Mouse (Mus musculus) testis, adult 10 weeks (tissue): ENCODE data around the gene Fgl2. TPM values are rescaled to one million over a fixed set of nuclear protein-coding genes. Genes with fewer than 3 reads are reported as not detected.

ENCODE experiments used
- polyA plus RNA-seq: library from polyadenylated mRNA; stranded (reverse); fragments of 350-450 nt; fragmentation: Illumina TruSeq; extraction: RNeasy Lipid Tissue Mini Kit (QIAGEN cat#74804); gene quantifications from one replicate; pipeline ENCODE4 v1.2.3, GENCODE M21; 2014; ENCODE audit warnings: low read depth, low replicate concordance

The Fgl2 gene
- polyA plus RNA-seq, result 50.4 TPM

GRCm38 (mm10) chr5:21372493-21373179 is at the start of gene Fgl2:
Fgl2 (plus strand) TSS chr5:21372642.

DNA sequence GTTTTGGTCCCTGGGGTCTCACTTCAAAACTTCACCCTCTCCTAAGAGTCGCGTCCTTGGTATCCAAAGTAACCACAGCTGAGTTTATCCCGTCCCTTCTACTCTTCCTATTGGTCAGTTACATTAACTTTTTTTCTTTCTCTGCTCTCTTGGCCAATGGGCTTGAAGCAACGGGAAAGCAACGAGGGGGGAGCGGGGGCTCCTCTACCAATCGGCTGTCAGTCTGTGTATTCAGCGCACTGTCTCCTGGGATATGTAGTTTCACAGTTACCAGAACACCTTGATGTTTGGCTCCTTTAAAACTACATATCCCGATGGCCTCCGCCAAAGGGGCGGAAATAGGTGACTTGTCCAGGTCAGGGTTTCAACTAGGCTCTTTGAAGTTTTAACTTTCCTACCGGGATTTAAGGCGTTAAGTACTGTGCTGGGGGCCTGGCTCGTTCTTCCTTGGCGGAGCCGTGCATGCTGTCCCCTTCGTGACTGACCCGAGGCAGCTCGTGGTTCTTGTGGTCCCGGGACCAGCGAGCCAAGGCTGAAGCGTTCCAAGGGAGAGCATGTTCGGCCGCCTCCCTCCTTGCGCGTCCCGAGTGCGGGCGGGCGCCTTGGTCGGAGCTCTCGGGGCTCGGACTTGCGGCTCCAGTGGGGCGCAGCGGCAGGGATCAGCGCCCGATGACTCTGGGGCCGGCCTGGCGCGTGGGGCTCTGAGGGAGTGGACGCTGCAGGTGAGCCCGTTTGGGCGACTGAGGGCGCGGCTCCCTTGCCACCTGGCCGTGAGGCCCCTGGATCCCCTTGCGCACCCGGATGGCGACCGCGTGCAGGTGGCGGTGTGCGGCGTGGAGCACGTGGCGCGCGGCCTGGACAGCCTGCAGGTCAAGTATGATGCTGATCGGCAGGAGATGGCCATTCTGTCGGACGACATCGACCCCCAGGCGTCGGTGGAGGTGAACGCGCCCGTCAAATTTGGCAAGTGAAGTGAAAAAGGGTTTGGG is 52.5 kb downstream of the Fgl2 start, which contains the start of the genes Ccdc146 and Fam185a:
TSS of gene Ccdc146 (minus strand) at position 64 of the 989 bp plus-strand sequence.
TSS of gene Fam185a (plus strand) at position 345 of the 989 bp plus-strand sequence.

Other genes starting within 250 kb of the Fgl2 start
- gene Gsap, start 186.4 kb upstream of the Fgl2 start, polyA plus RNA-seq, result 5.8 TPM
- gene Ccdc146, start 52.0 kb downstream of the Fgl2 start, polyA plus RNA-seq, result 81.0 TPM
- 23.9 TPM for gene Fam185a, start 52.3 kb downstream of the Fgl2 start, polyA plus RNA-seq
- 2.0 TPM for gene Lrrc17, start 170.9 kb downstream of the Fgl2 start, polyA plus RNA-seq